Mouse (Mus musculus) forebrain, embryonic 11.5 days (tissue): ENCODE results near the gene Fam49a. TPM values are rescaled to one million over a fixed set of nuclear protein-coding genes. Genes with fewer than 3 reads are reported as not detected.

Experiments used
- ATAC-seq: fragments of 200-750 bp; cut with Nextera tagmentation; replicated peaks from 2 replicates; pipeline ENCODE4 v1.8.0; 2017; ENCODE audit warnings: moderate TSS enrichment; ENCODE audit not compliant: low FRiP score
- DNase-seq: peaks from one replicate; pipeline ENCODE4 v3.0.0-alpha.2; 2017; ENCODE audit warnings: low spot score
- H3K27ac ChIP-seq: fragments of 300-500 bp; sonication (generic); 2 replicates; pipeline ENCODE4 v1.5.1; 2014; ENCODE audit warnings: low read depth, low read length
- H3K27me3 ChIP-seq: fragments of 300-500 bp; sonication (generic); 2 replicates; pipeline ENCODE4 v1.6.1; 2014; ENCODE audit warnings: mild to moderate bottlenecking, low read length, mixed read lengths; ENCODE audit not compliant: control insufficient read depth, insufficient read depth
- H3K36me3 ChIP-seq: fragments of 300-500 bp; sonication (generic); 2 replicates; pipeline ENCODE4 v1.6.1; 2014; ENCODE audit warnings: mild to moderate bottlenecking, low read length, moderate library complexity, mixed read lengths; ENCODE audit not compliant: control insufficient read depth, insufficient read depth
- H3K4me1 ChIP-seq: fragments of 300-500 bp; sonication (generic); replicated peaks from 2 replicates; pipeline ENCODE4 v1.6.1; 2014; ENCODE audit warnings: low read length, mixed read lengths; ENCODE audit not compliant: control insufficient read depth, insufficient read depth
- H3K4me2 ChIP-seq: fragments of 300-500 bp; sonication (generic); 2 replicates; pipeline ENCODE4 v1.6.1; 2014; ENCODE audit warnings: low read depth, mild to moderate bottlenecking, low read length, moderate library complexity, mixed read lengths; ENCODE audit not compliant: severe bottlenecking
- H3K4me3 ChIP-seq: fragments of 300-500 bp; sonication (generic); 2 replicates; pipeline ENCODE4 v1.5.1; 2014; ENCODE audit warnings: low read depth, low read length
- H3K9ac ChIP-seq: fragments of 300-500 bp; sonication (generic); 2 replicates; pipeline ENCODE4 v1.6.1; 2014; ENCODE audit warnings: low read length
- H3K9me3 ChIP-seq: fragments of 300-500 bp; sonication (generic); 2 replicates; pipeline ENCODE4 v1.6.1; 2016; ENCODE audit warnings: low read length, mixed read lengths; ENCODE audit not compliant: control insufficient read depth
- WGBS: fragments of 180-500 bp; shearing (Covaris S2); extraction: QIAGEN DNeasy Blood & Tissue Kit; methylation state at CpG from one replicate; pipeline ENCODE4 v1.1.7; 2014; 5-methylcytosine and 5-hydroxymethylcytosine counted together
- polyA plus RNA-seq: library from polyadenylated mRNA; unstranded; fragments of >200 nt; fragmentation: Nextera tagmentation; extraction: Ambion mirVana; gene quantifications from 2 replicates; pipeline ENCODE4 v1.2.1, GENCODE M21; 2014

Fam49a gene
- polyA plus RNA-seq, 1 experiment from 2014 or later = 10.7 TPM

DNA sequence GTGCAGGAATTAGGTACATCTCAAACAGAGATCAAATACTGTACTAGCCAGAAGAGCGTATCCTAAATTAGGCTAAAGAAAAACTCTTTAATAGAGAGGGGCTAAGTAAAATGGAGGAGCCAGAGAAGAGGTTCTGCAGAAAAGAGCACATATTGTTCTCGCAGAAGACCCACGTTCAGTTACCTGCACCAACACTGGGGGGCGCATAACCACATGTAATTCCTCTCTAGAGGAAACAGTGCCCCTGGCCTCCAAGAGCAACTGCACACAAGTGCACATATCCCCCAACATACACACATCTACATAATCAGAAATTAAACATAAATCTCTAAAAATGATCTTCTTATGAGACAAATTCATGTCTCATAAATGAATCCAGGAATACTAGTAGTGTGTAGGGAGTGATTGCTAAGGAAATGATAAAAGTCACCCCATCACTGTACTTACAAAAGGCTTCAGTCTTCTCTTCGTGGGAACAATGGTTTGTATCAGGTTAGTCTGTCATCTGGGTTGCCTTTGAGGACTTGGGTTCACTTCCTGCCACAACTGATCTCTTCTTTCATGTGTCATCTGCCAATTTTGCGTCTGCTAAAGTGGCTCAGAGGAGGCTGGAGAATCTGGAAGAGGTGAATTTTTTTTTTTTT lies 87.8 kb downstream of the Fam49a start:
- Histone ChIP-seq H3K4me2 (no peak overlapping the region), H3K9ac (no peak overlapping the region), H3K27me3 (no peaks in the 10 kb centered on the region), H3K36me3 (no peaks in the 10 kb centered on the region), H3K4me1 (no peaks in the 10 kb centered on the region), H3K27ac (no peak overlapping the region), H3K4me3 (no peak overlapping the region), H3K9me3 (no peaks in the 10 kb centered on the region)
- DNase-seq = no peak
- no peak for ATAC-seq
- WGBS = 82% methylated on average over 6 of the region's 6 CpGs

DNA sequence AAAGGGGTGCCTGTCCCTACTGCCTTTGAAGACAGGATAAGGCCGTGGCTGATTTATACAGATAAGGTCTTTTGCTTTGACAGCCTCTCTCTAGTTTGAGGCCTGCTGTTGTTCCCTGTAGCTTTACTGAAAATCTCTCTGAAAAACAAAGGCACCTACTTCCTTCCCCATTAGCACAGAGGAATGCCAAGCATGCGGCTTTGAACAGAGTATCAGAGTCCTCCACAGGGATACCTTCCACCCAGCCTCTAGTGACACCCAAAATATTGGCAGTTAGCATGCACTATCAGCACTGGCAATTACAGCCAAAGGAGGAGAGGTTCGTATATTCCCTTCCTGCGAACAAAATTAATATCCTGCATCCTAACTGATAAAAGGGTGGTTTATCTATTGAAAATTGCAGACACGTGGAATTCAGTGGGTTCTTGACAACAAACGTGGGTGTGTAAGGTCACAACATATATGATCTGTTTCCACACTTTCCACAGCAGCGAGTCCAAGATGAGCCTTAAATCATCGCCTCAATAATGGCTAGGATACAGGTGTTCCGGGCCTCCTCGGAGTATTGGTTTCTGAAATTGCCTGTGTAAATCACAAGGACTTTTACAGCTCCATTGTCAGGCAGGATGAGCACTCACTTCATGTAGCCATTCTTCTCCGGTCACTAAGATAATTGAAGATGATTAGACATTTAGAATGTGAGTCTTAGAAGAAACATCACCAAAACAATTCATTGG lies 90.0 kb downstream of the Fam49a start:
- no peaks in the 10 kb centered on the region for H3K27me3 ChIP-seq
- no peaks in the 10 kb centered on the region for H3K9me3 ChIP-seq
- H3K9ac ChIP-seq = no peak overlapping the region
- H3K4me1 ChIP-seq = no peaks in the 10 kb centered on the region
- no peak overlapping the region for H3K4me2 ChIP-seq
- WGBS = 72% methylated on average over 11 of the region's 11 CpGs
- ATAC-seq = no peak
- no peaks in the 10 kb centered on the region for H3K36me3 ChIP-seq
- no peak overlapping the region for H3K27ac ChIP-seq
- H3K4me3 ChIP-seq = no peak overlapping the region
- DNase-seq = no peak

DNA sequence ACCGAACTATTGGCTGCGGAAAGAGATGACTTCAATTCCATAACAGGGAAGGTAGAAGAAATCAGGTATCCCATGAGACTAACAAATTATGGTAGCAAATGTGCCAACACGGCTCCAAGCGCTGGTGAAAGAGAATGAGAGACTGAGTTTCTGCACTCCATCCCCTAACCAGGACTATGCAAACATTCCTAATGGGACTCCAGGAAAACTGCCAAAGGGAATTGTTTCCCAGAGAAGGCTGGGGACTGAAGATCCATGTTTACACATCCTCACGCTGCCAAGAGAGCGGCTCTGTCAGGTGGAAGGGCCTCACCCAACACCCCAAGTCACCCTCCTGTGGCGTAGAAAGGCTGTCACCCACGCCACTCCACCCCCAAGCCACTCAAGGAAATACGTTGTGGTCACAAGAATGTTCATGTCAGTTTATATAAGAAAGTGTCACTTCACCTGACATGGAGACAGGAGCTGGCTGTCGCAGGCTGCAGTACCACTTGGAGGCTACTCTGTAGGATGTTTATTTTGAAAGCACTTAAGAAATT lies 92.2 kb downstream of the Fam49a start:
- Histone ChIP-seq H3K4me1 (no peaks in the 10 kb centered on the region), H3K4me3 (no peak overlapping the region)
- WGBS = 87% methylated on average over 10 of the region's 10 CpGs

DNA sequence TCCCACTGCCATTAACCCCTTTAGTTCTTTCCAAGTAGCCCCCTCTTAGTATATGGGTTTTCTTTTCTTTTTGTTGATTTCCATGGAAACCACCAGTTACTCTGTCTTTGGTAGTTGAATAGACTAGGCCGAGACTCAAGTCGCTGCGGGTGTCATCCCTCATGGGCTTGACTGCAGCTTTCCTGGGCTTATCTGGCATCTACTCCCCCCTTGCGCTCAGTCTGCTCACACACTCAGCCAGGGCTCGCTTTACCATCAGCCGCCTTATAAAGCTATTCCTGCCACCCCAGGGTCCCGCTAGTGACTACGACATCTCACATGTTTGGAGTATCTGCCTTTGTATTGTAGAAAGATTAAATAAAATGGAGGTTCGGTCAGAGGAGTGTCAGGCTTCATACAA lies 94.1 kb downstream of the Fam49a start:
- Histone ChIP-seq H3K4me2 (no peak overlapping the region), H3K9ac (no peak overlapping the region), H3K36me3 (no peaks in the 10 kb centered on the region), H3K4me3 (no peak overlapping the region), H3K9me3 (no peaks in the 10 kb centered on the region), H3K4me1 (no peaks in the 10 kb centered on the region), H3K27ac (no peak overlapping the region), H3K27me3 (no peaks in the 10 kb centered on the region)
- DNase-seq (no peak), ATAC-seq (no peak)
- 88% methylated on average over 9 of the region's 9 CpGs for WGBS

More for the DNA sequence above, 92.2 kb downstream of the Fam49a start:
- no peak for DNase-seq
- H3K9ac ChIP-seq = no peak overlapping the region
- no peak for ATAC-seq
- H3K36me3 ChIP-seq = no peaks in the 10 kb centered on the region
- H3K27ac ChIP-seq = no peak overlapping the region
- H3K27me3 ChIP-seq = no peaks in the 10 kb centered on the region
- no peak overlapping the region for H3K4me2 ChIP-seq
- H3K9me3 ChIP-seq = no peaks in the 10 kb centered on the region

DNA sequence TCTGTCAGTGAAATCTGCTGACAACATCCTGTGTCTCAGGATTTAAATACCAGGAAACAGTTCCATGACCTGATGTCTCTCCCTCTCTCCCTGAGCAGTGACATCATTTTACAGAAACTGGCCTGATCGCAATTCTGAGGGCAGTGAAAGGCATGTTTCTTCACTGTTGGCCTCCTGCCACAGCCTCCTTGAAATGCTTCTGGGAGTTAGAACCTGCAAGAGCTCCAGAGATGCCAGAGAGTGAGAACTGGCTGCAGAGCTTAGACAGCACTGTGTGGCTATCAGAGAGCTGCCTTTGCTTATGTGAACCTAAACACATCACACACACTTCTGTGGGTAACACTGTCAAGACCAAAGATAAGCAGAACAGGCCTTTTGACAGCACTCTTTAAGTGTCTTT lies 94.5 kb downstream of the Fam49a start:
- no peaks in the 10 kb centered on the region for H3K9me3 ChIP-seq
- H3K9ac ChIP-seq = no peak overlapping the region
- no peak overlapping the region for H3K4me3 ChIP-seq
- no peaks in the 10 kb centered on the region for H3K36me3 ChIP-seq
- ATAC-seq (no peak), DNase-seq (no peak)
- no peaks in the 10 kb centered on the region for H3K27me3 ChIP-seq
- H3K4me1 ChIP-seq = no peaks in the 10 kb centered on the region
- no peak overlapping the region for H3K27ac ChIP-seq
- WGBS = 71% methylated on average over 1 of the region's 1 CpGs
- no peak overlapping the region for H3K4me2 ChIP-seq

DNA sequence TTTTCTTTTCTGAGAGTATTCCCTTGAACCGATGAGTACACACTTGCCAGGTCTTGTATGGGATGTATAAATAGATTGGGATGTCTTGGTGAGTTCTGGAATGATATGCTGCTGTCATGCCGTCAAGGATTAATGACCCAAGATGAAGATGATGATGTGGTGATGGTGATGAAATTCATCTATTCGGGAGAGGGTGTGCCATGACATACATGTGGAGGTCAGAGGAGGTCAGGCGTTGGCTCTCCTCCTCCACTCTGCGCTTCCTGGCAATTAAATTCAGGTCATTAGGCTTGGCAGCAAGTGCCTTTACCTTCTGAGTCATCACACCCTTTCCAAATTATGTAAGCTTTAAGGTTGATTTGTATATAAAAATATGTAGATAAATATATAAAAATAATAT lies 95.0 kb downstream of the Fam49a start:
- Histone ChIP-seq H3K27me3 (no peaks in the 10 kb centered on the region), H3K4me1 (no peaks in the 10 kb centered on the region), H3K27ac (no peak overlapping the region), H3K4me3 (no peak overlapping the region), H3K9me3 (no peaks in the 10 kb centered on the region), H3K36me3 (no peaks in the 10 kb centered on the region), H3K9ac (no peak overlapping the region), H3K4me2 (no peak overlapping the region)
- no peak for ATAC-seq
- no peak for DNase-seq
- WGBS = 89% methylated on average over 5 of the region's 5 CpGs

DNA sequence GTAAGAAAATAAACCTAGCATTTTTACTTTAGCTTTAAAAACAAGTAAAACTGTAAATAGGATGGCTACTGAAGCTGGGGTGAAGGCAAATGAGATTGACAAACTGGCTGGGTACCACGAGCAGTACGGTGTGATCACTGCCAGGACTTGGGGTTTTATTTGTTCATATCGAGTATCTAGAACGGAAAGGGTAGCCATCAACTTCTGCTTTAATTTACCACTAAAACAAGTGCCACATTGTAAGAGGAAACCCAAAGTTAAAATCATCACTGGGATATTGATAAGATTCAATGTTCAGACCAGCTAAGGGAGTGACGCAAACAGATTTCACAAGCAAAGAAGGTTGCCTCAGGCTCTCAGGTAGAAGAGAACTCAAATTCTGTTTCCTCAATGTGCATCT lies 98.0 kb downstream of the Fam49a start:
- no peaks in the 10 kb centered on the region for H3K36me3 ChIP-seq
- no peaks in the 10 kb centered on the region for H3K27me3 ChIP-seq
- no peak overlapping the region for H3K9ac ChIP-seq
- H3K27ac ChIP-seq = no peak overlapping the region
- DNase-seq (no peak), ATAC-seq (no peak)
- no peaks in the 10 kb centered on the region for H3K4me1 ChIP-seq
- H3K9me3 ChIP-seq = no peaks in the 10 kb centered on the region
- no peak overlapping the region for H3K4me2 ChIP-seq
- WGBS = 93% methylated on average over 5 of the region's 5 CpGs
- no peak overlapping the region for H3K4me3 ChIP-seq

DNA sequence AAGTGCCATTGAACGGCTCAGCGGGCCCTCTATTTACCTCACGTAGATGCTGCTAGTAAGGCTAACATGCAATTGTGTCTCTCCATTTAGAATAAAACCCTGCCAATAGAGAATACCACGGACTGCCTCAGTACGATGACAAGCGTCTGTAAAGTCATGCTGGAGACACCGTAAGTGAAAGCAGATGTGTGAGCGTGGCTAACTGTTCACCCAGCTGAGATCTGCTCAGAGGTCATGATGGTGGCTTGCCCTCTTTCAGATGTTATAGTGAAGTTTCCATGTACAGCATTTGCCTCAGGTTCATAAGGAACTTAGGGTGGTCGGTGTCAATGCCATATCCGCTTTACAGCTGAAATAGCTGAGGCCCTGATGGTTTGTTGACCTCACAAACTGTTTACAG lies 100.4 kb downstream of the Fam49a start:
- no peak overlapping the region for H3K4me3 ChIP-seq
- no peaks in the 10 kb centered on the region for H3K36me3 ChIP-seq
- no peak overlapping the region for H3K4me2 ChIP-seq
- 86% methylated on average over 10 of the region's 10 CpGs for WGBS
- DNase-seq (no peak), ATAC-seq (no peak)
- no peak overlapping the region for H3K9ac ChIP-seq
- H3K27ac ChIP-seq = no peak overlapping the region
- H3K9me3 ChIP-seq = no peaks in the 10 kb centered on the region
- no peaks in the 10 kb centered on the region for H3K4me1 ChIP-seq
- no peaks in the 10 kb centered on the region for H3K27me3 ChIP-seq

DNA sequence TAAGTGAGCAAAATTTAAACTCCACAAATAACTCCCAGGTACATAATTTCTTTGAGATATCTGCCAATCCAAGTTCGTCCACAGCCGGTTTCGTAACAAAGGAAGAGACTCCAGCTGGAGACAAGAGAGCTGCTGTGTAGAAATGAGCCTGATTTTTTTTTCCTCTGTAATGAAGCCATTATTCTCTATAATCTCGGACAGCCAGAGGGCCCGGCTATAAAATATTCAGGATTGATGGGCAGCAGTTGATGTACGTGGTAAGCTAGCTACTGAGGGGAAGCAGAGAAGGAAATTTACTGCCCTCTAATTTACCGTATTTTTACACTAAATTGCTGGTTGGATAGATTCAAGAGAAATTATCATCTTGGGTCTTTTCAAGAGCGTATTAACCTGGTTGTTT lies 102.3 kb downstream of the Fam49a start:
- no peak for ATAC-seq
- H3K4me3 ChIP-seq = no peak overlapping the region
- no peaks in the 10 kb centered on the region for H3K4me1 ChIP-seq
- H3K9ac ChIP-seq = no peak overlapping the region
- no peak overlapping the region for H3K4me2 ChIP-seq
- H3K36me3 ChIP-seq = no peaks in the 10 kb centered on the region
- DNase-seq = no peak
- 90% methylated on average over 8 of the region's 8 CpGs for WGBS
- H3K27ac ChIP-seq = no peak overlapping the region
- H3K27me3 ChIP-seq = no peaks in the 10 kb centered on the region
- H3K9me3 ChIP-seq = no peaks in the 10 kb centered on the region
